Mouse (Mus musculus): ENCODE data around the gene Gm6460.
"Not testable (repeated sequence)": the region's sequence is repeated elsewhere in the genome, so short reads cannot be mapped to it uniquely, and the experiment has no call there.

The Gm6460 gene

GRCm38 (mm10) chr5:11594613-11595012, at the start of gene Gm6460:
Gm6460 (plus strand) TSS chr5:11594913.
- not testable (repeated sequence) for DNase-seq

All from thymus, postnatal 36 days (tissue).